Mouse (Mus musculus) heart, postnatal 0 days (tissue): ENCODE results near the gene 4931428L18Rik. TPM values are rescaled to one million over a fixed set of nuclear protein-coding genes. Genes with fewer than 3 reads are reported as not detected.
A peak's percentile ranks its signal among the peaks of the same experiment; 100 is the strongest.

Experiments used
- ATAC-seq: fragments of 200-750 bp; cut with Nextera tagmentation; 2 replicates; pipeline ENCODE4 v1.8.0; 2017; ENCODE audit warnings: low read depth, moderate number of reproducible peaks, moderate library complexity; ENCODE audit not compliant: insufficient read depth
- DNase-seq: peaks from one replicate; pipeline ENCODE4 v3.0.0-alpha.2; 2016; ENCODE audit warnings: low spot score
- H3K27ac ChIP-seq: fragments of 300-500 bp; sonication (generic); 2 replicates; pipeline ENCODE4 v1.5.1; 2014; ENCODE audit warnings: low read depth, mild to moderate bottlenecking
- H3K27me3 ChIP-seq: fragments of 300-500 bp; sonication (generic); 2 replicates; pipeline ENCODE4 v1.6.1; 2014; ENCODE audit warnings: low read length, mixed read lengths; ENCODE audit not compliant: control insufficient read depth, insufficient read depth
- H3K36me3 ChIP-seq: fragments of 300-500 bp; sonication (generic); replicated peaks from 2 replicates; pipeline ENCODE4 v1.6.1; 2014; ENCODE audit warnings: low read length, mixed read lengths; ENCODE audit not compliant: control insufficient read depth, insufficient read depth
- H3K4me1 ChIP-seq: fragments of 300-500 bp; sonication (generic); 2 replicates; pipeline ENCODE4 v1.6.1; 2014; ENCODE audit warnings: antibody characterized with exemption; ENCODE audit not compliant: control insufficient read depth, insufficient read depth
- H3K4me2 ChIP-seq: fragments of 300-500 bp; sonication (generic); 2 replicates; pipeline ENCODE4 v1.6.1; 2014; ENCODE audit warnings: low read depth, mild to moderate bottlenecking, low read length, moderate library complexity
- H3K4me3 ChIP-seq: fragments of 300-500 bp; sonication (generic); 2 replicates; pipeline ENCODE4 v1.5.1; 2014; ENCODE audit warnings: low read depth, low read length
- H3K9ac ChIP-seq: fragments of 300-500 bp; sonication (generic); replicated peaks from 2 replicates; pipeline ENCODE4 v1.6.1; 2014; ENCODE audit warnings: low read depth, low read length, mixed read lengths
- H3K9me3 ChIP-seq: fragments of 300-500 bp; sonication (generic); replicated peaks from 2 replicates; pipeline ENCODE4 v1.6.1; 2016; ENCODE audit warnings: low read length; ENCODE audit not compliant: control insufficient read depth
- CTCF ChIP-seq: IDR thresholded peaks from 2 replicates; pipeline ENCODE4 v1.5.1; 2016; ENCODE audit warnings: antibody characterized with exemption, control low read depth, low read depth
- EP300 ChIP-seq: IDR thresholded peaks from 2 replicates; pipeline ENCODE4 v1.6.1; 2016; ENCODE audit warnings: antibody characterized with exemption, low read depth
- WGBS: fragments of 180-500 bp; shearing (Covaris S2); extraction: QIAGEN DNeasy Blood & Tissue Kit; methylation state at CpG from one replicate; pipeline ENCODE4 v1.1.7; 2014; 5-methylcytosine and 5-hydroxymethylcytosine counted together
- polyA plus RNA-seq: library from polyadenylated mRNA; unstranded; fragments of >200 nt; fragmentation: Nextera tagmentation; extraction: Ambion mirVana; gene quantifications from 2 replicates; pipeline ENCODE4 v1.2.1, GENCODE M21; 2015
- total RNA-seq: library from RNA; depleted of rRNA; stranded (reverse); fragments of >200 nt; gene quantifications from 2 replicates; pipeline ENCODE4 v1.2.3, GENCODE M21; 2014; ENCODE audit warnings: low replicate concordance; rRNA removed

4931428L18Rik gene
- total and polyA plus RNA-seq, 2 experiments from 2014 or later, result 0.23 TPM; not detected in 1

- TF ChIP-seq EP300 (no peak), CTCF (no peak)
- DNase-seq (no peak), ATAC-seq (no peak)
- Histone ChIP-seq H3K36me3 (no peaks in the 10 kb centered on the region), H3K9ac (no peak overlapping the region), H3K9me3 (no peaks in the 10 kb centered on the region), H3K4me1 (no peaks in the 10 kb centered on the region), H3K4me2 (no peak overlapping the region), H3K27ac (no peak overlapping the region), H3K27me3 (no peaks in the 10 kb centered on the region), H3K4me3 (no peak overlapping the region)
- WGBS, result 65% methylated on average over 2 of the region's 2 CpGs
These were observed 270.7 kb downstream of the 4931428L18Rik start for GRCm38 (mm10) chr1:30951795-30952194.

GRCm38 (mm10) chr1:30950456-30950835 is 272.0 kb downstream of the 4931428L18Rik start:
- H3K4me2 ChIP-seq, result peak overlapping the region; percentile 61
- ATAC-seq (no peak), DNase-seq (no peak)
- H3K9me3 ChIP-seq, result no peaks in the 10 kb centered on the region
- H3K4me3 ChIP-seq, result peak overlapping the region; percentile 88
- H3K4me1 ChIP-seq, result no peaks in the 10 kb centered on the region
- no peak for TF ChIP-seq CTCF
- no peak for TF ChIP-seq EP300
- peak overlapping the region; percentile 99 for H3K9ac ChIP-seq
- WGBS, result 51% methylated on average over 5 of the region's 5 CpGs
- no peaks in the 10 kb centered on the region for H3K27me3 ChIP-seq
- H3K36me3 ChIP-seq, result no peaks in the 10 kb centered on the region; the same call in 1 of the 2 replicates
- H3K27ac ChIP-seq, result peak overlapping the region; percentile 99

- peak overlapping the region; percentile 99 for H3K9ac ChIP-seq
- peak overlapping the region; percentile 88 for H3K4me3 ChIP-seq
- DNase-seq (peak; percentile 95), ATAC-seq (peak; percentile 97)
- H3K9me3 ChIP-seq, result no peaks in the 10 kb centered on the region
- peak overlapping the region; percentile 61 for H3K4me2 ChIP-seq
- peaks cover 5% of the 10 kb centered on the region for H3K36me3 ChIP-seq
- WGBS, result under 1% methylated on average over 64 of the region's 66 CpGs
- peak; percentile 56; the same call in 1 of the 2 replicates for TF ChIP-seq EP300
- no peak for TF ChIP-seq CTCF
- no peaks in the 10 kb centered on the region for H3K4me1 ChIP-seq
- no peaks in the 10 kb centered on the region for H3K27me3 ChIP-seq
- H3K27ac ChIP-seq, result peak overlapping the region; percentile 99
These were observed 272.6 kb downstream of the 4931428L18Rik start for GRCm38 (mm10) chr1:30949710-30950455.

GRCm38 (mm10) chr1:30948950-30949639 is 273.4 kb downstream of the 4931428L18Rik start:
- H3K9ac ChIP-seq, result peak overlapping the region; percentile 99
- H3K27me3 ChIP-seq, result no peaks in the 10 kb centered on the region
- H3K4me1 ChIP-seq, result no peaks in the 10 kb centered on the region
- H3K27ac ChIP-seq, result peak overlapping the region; percentile 99
- TF ChIP-seq CTCF, result no peak
- no peak for TF ChIP-seq EP300
- no peaks in the 10 kb centered on the region for H3K9me3 ChIP-seq
- H3K4me3 ChIP-seq, result peak overlapping the region; percentile 88
- WGBS, result 1% methylated on average over 71 of the region's 85 CpGs
- H3K4me2 ChIP-seq, result peak overlapping the region; percentile 61
- peaks cover 13% of the 10 kb centered on the region for H3K36me3 ChIP-seq
- DNase-seq, result peak; percentile 30
- ATAC-seq, result peak; percentile 65

- ATAC-seq (no peak), DNase-seq (peak; percentile 79)
- no peaks in the 10 kb centered on the region for H3K4me1 ChIP-seq
- TF ChIP-seq CTCF, result peak; percentile 46
- no peak for TF ChIP-seq EP300
- peaks cover 20% of the 10 kb centered on the region for H3K36me3 ChIP-seq
- peak overlapping the region; percentile 61 for H3K4me2 ChIP-seq
- peak overlapping the region; percentile 88 for H3K4me3 ChIP-seq
- H3K9ac ChIP-seq, result peak overlapping the region; percentile 99
- H3K9me3 ChIP-seq, result no peaks in the 10 kb centered on the region
- H3K27me3 ChIP-seq, result no peaks in the 10 kb centered on the region
- WGBS, result under 1% methylated on average over 16 of the region's 16 CpGs
- peak overlapping the region; percentile 99 for H3K27ac ChIP-seq
These were observed 274.0 kb downstream of the 4931428L18Rik start for GRCm38 (mm10) chr1:30948361-30948949.

Other genes with a start within 250 kb of the 4931428L18Rik start
- gene AC153137.1, start 244.7 kb downstream of the 4931428L18Rik start, total RNA-seq, result not detected in 2 replicates
- gene AC153137.1, start 244.7 kb downstream of the 4931428L18Rik start, polyA plus RNA-seq, result not detected in 2 replicates
- not detected in 2 replicates for gene Lgsn, start 46.3 kb downstream of the 4931428L18Rik start, total RNA-seq
- not detected in 2 replicates for gene Lgsn, start 46.3 kb downstream of the 4931428L18Rik start, polyA plus RNA-seq
- not detected in 2 replicates for gene Pih1d3, start 154 bp upstream of the 4931428L18Rik start, total RNA-seq
- not detected in 2 replicates for gene Pih1d3, start 154 bp upstream of the 4931428L18Rik start, polyA plus RNA-seq